Mouse (Mus musculus) erythroblast, embryonic 14.5 days (primary cell): ENCODE measurements around the gene Rora.

Experiments
- GATA1 ChIP-seq: IDR thresholded peaks from 2 replicates; pipeline ENCODE4 v1.6.1; 2012; ENCODE audit warnings: low read length, inconsistent platforms, mixed read lengths
- TAL1 ChIP-seq: IDR thresholded peaks from 3 replicates; pipeline ENCODE4 v1.6.1; 2012; ENCODE audit warnings: low read length, inconsistent platforms, mixed read lengths

DNA sequence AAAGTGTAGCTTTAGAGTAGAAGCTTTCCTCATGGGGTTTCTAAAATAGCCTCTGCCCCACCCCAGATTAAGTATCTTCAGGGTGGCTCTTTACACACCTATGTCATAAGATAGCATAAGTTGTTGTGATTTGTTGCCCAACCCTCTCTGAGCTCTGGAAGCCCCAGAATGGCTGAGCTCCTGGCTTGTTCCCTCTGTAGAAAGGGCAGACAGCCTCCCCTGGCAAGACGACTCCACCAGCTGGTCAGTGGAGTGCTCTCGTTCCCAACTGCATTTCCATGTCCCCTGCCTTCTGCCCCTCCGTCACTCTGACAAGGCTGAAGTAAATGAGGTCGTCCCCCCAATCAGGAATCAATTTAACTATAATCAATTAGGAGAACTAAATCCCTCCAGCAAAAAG, 709.2 kb downstream of the Rora start:
- TF ChIP-seq GATA1, result no peak
- TF ChIP-seq TAL1, result no peak
